Mouse (Mus musculus): ENCODE data around the gene Slc46a3.

The Slc46a3 gene

DNA sequence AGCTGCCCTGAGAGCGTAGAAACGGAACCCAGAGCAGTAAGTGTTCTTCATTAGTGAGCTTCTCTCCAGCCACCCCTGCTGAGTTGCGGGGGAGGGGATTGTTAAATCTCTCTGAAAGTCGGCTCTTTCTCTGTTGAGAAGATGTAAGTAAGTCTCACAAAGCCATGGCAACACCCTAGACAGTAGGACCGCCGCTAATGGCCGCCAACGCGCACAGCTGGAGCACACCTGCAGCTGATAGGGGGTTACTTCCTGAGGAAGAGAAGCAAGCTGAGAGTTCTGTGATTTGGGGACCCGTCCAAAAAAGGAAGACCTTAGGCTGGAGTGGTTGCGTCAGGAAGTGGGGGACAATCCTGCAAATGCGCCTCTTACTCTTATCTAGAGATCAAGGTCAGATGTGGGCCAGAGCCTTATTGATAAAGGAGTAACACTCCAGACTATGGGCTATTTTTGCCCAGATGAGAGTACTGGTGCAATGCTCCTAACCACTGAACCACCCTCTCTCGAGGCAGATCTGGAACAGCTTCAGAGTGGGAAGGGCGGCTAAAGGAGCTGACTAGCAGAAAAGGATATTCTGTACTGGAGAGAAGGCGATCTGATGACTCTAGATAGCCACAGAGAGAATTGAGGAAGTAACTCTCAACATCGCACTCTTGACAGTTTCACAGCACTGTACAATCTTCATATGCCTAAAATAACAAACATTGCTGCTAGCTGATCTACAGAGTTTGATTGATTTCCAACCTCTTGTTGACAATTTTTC, 1.0 kb upstream of the Slc46a3 start:
- DNase-seq (ENCODE audit: low read depth) = no peak

DNA sequence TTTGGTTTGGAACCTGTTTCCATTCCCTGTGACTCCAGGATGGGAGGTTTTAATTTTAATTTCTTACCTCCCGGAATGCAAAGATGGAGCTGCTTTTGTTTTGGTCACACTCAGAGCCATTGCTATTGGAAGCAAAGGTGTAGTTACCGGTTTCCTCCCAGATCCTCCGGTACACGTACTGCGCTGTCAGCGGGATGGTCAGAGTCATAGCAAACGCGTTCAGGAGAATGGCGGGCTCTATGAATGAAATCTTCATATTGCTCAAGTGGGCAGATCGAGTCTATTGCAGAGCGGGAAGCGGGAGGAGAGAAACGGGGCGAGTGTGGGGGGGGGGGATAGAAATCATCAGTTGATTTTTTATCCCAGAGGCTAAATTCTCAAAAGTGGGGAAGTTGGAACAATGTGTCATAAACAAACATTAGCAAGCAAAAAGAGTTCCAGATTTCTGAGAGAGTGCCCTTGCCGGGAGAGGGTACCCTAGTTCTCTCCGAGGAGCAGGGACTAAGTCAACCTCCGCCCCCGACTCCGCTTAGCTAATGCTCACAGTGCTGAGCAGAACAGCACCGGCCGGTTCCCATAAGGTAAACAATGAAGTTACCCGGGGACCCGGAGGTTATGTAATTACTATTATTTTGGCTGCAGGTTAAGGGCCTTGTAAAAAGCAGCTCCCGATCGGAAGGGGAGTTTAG, 705 bp downstream of the Slc46a3 start:
- no peak for DNase-seq (ENCODE audit: low read depth)

DNA sequence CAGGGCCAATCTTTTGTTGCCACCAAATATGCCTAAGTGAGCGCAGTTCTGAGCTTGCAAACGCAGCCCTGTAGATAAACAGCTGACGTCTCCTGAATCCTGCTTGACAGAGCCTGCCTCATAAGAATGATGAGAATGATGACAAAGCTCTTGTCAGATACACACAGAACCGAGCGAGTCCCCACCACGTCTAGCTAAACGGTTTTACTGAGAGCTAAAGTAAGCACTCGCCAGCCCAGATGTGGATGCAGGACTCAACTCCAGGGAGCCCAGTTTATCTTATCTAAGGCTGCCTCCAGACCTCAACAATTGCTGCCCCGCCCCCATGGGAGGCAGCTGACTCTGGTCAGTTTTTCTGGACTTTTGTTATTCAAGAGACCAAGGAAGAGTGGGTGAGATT, 1.5 kb downstream of the Slc46a3 start:
- DNase-seq (ENCODE audit: low read depth) = no peak

- no peak for DNase-seq (ENCODE audit: low read depth)
Measured at GRCm38 (mm10) chr5:147892735-147893134, 1.9 kb downstream of the Slc46a3 start.

- no peak for DNase-seq (ENCODE audit: low read depth)
Measured at GRCm38 (mm10) chr5:147888313-147889297, 6.0 kb downstream of the Slc46a3 start.

DNA sequence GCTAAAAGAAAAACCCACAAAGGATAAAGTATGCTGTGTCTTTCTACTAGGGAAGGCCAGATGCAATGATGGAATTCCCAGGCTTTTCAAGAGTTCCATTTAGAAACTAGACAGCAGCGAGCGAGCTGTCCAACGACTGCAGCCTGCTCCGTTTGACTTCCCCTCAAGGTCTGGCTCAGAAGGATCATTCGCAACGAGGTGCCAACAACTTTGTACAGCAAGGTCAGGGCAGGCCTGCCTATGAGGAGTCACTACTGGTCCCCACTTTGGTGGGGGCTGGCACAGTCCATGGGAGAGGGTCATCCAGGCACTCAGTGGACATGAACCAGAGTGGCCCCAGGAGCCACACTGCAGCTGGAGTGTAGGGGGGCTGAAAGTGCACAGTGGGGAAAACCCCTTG, 11.0 kb downstream of the Slc46a3 start:
- no peak for DNase-seq (ENCODE audit: low read depth)

GRCm38 (mm10) chr5:147879971-147880682, 14.5 kb downstream of the Slc46a3 start:
- DNase-seq (ENCODE audit: low read depth) = no peak

DNA sequence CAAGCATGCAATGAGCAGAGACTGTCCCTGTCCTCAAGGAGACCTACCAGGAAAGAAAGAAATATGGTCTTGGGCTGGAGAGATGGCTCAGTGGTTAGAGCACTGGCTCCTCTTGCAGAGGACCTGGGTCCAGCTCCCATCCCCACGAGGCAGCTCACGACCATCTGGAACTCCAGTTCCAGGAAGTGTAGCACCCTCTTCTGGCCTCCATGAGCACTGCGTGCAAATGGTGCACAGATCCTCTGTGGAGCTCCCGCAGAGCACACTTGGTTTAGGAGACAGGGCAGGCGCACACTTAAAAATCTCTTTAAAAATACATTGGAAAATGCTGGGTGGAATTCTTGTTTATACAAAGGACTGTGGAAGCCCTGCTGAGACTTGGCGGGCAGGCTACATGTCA, 17.1 kb downstream of the Slc46a3 start:
- DNase-seq (ENCODE audit: low read depth) = no peak

DNA sequence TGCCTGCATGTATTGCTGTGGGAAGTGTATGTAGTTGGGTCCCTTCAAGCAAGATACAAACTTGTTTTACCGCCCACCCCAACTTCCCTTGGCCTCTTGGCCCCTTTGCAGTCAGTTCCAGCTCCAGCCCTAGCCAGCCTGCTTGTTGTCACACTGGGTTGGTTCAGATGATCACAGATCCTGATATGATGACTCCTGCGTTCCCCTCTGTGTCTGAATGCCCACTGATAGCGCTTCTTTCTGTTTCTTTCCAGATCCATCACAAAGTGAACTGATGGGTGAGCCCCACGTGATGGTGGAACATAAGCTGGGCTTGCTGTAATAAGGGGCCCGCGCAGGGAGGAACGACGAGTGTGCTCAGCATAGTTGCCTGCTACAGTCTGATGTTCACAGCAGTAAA, 19.4 kb downstream of the Slc46a3 start:
- no peak for DNase-seq (ENCODE audit: low read depth)

GRCm38 (mm10) chr5:147874491-147875065, 20.0 kb downstream of the Slc46a3 start:
- no peak for DNase-seq (ENCODE audit: low read depth)

- DNase-seq (ENCODE audit: low read depth) = no peak
Measured at GRCm38 (mm10) chr5:147871091-147871820, 23.4 kb downstream of the Slc46a3 start.

DNA sequence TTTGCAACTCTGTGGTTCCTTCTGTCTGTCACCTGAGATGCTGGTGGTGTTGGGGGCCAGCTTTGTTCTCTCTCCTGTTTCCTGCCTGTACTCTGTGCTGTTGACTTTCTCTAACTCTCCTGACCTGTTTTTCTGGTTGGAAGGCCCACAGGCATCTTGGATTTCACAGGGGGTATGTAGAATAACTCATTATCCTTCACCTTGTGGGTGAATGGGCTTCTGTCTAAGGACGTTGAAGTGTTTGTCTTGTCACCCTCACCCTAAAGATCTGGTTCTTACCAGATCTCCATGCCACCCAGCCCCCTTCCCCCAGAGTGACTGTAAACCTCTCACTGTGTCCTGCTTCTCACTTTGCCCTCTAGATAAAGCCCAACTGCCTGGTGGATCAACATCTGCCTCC, 24.3 kb downstream of the Slc46a3 start:
- no peak for DNase-seq (ENCODE audit: low read depth)

DNA sequence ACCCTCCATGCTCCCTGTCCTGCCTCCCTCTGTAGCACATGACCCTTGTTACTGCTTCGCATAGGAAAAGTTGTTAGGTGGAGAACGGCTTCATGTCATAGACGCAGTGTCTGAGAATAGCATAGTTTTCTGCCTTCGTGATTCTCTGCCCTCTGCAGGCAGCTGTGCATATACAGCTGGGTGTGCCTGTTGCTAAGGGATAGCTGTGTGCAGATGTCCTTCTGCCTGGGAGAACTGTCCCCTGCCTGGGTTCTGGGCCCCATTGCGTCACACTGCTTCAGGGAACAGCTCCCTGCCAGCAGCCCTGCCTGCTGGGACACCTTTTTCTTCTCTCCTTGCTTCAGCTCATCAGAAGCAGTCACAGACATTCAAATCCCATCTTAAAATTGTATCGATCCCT, 25.0 kb downstream of the Slc46a3 start:
- DNase-seq (ENCODE audit: low read depth) = no peak

GRCm38 (mm10) chr5:147868674-147869073, 25.9 kb downstream of the Slc46a3 start:
- no peak for DNase-seq (ENCODE audit: low read depth)

GRCm38 (mm10) chr5:147860449-147861261, 34.0 kb downstream of the Slc46a3 start, which contains the start of gene Pomp:
TSS of gene Pomp (plus strand) at chr5:147860461.
- DNase-seq (ENCODE audit: low read depth) = peak; percentile 76

DNA sequence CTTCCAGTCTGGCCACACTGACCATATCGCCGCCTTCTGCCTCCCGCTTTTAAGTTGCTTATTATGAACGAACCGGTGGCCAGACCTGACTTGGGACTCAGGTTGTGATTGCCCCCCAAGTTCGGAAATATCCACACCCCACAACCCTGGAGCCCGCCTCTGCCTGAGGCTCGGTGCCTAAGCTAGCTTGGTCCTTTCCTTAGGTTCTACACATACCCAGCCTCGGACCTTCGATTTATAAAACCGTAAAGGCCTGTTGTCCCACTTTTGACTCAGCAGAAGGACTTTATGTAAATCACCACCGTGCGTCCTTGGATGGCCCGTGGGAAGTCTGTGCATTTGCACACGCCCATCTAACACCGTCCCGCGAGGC, 34.6 kb downstream of the Slc46a3 start:
- DNase-seq (ENCODE audit: low read depth) = no peak

DNA sequence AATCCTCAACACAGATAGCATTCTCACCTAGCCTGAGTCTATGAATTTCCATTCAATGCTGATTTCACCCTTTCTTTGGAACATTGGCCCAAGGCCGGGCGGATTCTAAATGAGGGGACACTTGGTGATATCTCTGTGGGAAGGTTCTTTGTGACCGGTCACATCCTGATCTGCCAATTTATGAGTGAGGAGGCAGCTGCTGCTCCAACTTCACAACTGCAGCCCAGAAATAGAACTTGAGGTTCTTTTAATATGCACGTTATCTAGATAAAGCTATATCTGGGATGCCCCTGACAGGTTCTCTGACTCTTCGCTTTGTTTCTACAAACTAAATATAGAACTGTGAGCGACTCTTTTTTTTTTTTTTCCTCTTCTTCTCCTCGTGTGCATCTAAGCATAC, 44.4 kb downstream of the Slc46a3 start:
- DNase-seq (ENCODE audit: low read depth) = no peak

DNA sequence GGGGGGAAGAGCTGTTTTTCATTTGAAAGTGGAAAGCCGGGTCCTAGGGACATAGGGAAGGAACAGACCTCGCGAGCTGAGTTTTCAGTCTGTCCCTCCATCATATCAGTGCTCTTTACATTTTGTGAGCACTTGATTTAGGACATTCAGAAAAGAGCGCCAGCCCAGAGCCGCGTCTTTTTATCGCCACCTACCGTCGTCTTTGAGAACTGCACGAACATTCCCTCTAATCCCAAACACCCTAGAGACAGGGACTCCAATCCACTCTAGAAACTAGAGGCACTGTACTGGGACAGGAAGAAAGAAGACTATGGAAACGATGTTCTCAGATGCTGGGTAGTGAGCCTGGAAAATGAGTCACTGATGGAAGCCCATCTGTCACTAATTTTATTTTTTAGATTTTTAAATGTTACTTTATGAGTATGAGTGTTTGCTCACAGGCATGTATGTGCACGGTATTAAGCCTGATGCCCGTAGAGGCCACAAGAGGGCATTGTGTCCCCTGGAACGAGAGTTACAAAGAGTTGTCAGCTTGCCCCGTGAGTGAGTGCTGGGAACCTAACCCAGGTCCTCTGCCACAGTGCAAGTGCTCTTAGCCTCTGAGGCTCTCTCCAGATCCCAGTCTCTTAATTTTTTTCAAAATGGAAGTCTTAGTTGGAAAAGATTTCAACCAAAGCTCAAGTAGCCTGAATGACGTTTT, 46.3 kb downstream of the Slc46a3 start:
- no peak for DNase-seq (ENCODE audit: low read depth)

GRCm38 (mm10) chr5:147847361-147847760, 47.3 kb downstream of the Slc46a3 start:
- no peak for DNase-seq (ENCODE audit: low read depth)
